Mouse (Mus musculus): ENCODE results near the gene Hcn2. TPM values are rescaled to one million over a fixed set of nuclear protein-coding genes. Genes with fewer than 3 reads are reported as not detected.
A peak's percentile ranks its signal among the peaks of the same experiment; 100 is the strongest.
"Not testable (repeated sequence)": the region's sequence is repeated elsewhere in the genome, so short reads cannot be mapped to it uniquely, and the experiment has no call there.

The Hcn2 gene
- total RNA-seq, 2 experiments from 2014 or later = 142 to 157 TPM

GRCm38 (mm10) chr10:79686691-79687090 is 29.7 kb upstream of the Hcn2 start:
- no peak for DNase-seq (ENCODE audit: low spot score in 2 of 2)

DNA sequence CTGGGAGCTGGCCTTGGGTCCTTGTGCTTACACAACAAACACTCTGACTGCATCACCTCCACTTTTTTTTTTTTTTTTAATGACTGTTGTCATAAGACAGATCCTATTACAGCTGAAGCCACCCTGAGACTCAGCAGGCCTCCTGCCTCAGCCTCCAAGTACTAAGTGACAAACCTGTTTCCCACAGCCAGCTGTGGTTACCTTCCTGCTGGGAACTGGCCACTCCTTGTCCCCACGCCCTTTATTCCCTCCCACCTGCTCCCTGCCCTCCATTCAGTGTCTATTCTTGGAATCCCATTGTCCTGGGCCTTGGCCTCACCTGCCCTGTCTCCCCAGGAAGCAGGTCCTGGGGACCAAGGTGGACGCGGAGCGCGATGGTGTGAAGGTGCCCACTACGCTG is 28.9 kb upstream of the Hcn2 start:
- no peak for DNase-seq (ENCODE audit: low spot score in 2 of 2)

GRCm38 (mm10) chr10:79688720-79689119 is 27.7 kb upstream of the Hcn2 start, which contains the start of gene Gzmm:
Gzmm (plus strand) TSS chr10:79689020.
- DNase-seq (ENCODE audit: low spot score in 2 of 2) = no peak

DNA sequence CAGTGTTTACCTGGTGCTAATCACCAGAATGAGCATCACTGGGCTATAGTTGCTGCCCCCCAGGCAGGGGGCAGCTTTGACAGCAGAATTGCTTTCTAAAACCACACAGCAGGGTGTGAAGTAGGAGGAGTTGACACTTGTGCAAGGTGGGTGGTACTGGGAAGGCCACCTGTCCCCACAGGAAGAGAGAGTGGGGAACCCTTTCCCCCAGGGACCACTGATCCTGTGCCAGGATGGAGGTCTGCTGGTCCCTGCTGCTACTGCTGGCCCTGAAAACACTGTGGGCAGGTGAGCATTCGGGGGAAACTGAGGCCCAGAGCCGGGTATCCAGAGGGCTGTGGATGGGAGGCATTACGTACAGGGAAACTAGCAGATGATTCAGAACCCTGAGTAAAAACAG is 27.3 kb upstream of the Hcn2 start:
- no peak for DNase-seq (ENCODE audit: low spot score in 2 of 2)

DNA sequence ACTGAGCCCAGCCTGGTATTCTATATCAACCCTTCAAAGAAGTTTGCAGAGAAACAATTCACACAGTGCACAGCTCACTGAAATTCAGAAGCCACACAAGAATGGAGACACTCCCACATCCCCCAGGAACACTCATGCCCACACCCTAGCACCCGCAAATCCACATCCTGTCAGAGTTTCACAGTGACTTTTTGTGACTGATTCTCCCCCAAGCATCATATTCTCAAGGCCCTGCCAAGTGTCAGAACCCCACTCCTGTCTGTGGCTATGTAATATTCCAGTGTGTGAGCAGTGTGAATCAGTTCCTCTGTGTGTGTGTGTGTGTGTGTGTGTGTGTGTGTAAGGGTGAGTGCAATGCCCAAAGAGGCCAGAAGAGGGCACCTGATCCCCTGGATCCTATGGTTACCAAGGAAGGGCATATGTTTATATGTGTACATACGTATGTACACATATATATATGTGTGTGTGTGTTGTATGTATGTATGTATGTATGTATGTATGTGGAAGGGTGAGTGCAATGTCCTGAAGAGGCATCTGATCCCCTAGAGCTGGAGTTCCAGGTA is 24.4 kb upstream of the Hcn2 start:
- no peak for DNase-seq (ENCODE audit: low spot score in 2 of 2)

- DNase-seq (ENCODE audit: low spot score in 2 of 2) = no peak
Measured at GRCm38 (mm10) chr10:79693580-79694378, 22.7 kb upstream of the Hcn2 start.

- no peak for DNase-seq (ENCODE audit: low spot score in 2 of 2)
Measured at GRCm38 (mm10) chr10:79694379-79694655, 22.1 kb upstream of the Hcn2 start.

DNA sequence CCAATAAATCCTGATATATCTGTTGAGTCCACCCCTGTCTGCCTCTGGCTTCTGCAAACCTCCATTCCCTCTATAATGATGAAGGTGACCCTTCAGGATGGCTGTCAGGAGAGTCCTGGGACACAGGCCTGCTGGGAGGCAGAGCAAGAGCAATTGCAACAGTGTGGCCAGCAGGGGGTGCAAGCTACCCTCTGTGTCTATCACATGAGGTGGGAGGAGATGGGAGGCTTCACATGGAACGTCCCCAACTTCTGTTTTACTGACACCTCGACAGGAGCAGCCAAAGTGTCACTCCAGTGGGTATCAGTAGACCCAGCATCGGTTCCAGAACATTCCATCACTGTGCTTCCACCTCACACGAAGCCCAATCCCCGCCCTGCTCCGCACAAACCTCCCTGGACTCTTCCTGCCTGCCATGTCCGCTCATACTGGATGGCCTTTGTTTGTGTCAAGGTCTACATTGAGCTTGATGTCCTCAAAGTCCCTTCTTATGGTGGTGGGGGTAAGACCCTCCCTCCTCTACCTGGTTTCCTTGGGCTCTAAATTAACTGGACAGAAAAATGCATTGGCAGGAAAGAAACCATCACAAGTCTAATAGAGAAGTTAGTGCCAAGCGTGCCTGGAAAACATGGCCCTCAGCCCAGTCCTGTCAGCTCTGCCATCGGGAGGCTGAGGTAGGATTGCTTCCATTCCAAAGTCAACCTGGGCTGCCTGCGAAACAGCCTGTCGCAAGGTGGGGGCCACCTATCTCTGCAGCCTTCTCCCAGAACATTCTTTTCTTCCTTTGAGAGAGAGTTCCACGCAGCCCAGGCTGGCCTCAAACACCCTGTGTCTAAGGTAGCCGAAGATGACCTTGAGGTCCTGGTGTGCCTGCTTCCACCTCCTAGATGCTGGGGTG is 21.0 kb upstream of the Hcn2 start:
- DNase-seq (ENCODE audit: low spot score in 2 of 2) = peak; percentile 60 to 69

DNA sequence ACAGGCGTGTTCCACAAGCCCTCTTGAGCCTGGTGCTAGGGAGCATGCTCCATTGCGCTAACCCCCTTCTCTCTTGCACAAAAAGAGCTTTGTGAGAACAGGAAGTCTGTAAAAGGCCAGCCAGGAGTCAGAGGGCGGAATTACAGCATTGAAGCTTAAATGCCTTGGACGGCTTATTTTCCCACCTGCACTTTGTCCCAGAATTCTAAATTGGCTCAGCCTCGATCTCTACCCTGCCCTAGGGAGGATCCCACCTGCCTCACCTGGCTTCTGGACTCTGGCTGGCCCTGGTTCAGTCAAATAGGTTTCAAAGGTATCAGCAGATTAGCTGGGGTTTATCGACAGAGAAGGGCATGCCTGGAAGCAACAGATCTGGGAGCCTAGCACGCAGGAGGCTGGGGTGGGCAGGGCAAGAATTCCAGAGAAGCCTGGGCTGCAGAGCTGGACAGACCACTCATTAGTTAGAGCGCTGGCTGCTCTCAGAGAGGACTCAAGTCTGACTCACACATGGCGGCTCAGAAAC is 20.2 kb upstream of the Hcn2 start:
- no peak for DNase-seq (ENCODE audit: low spot score in 2 of 2)

- no peak for DNase-seq (ENCODE audit: low spot score in 2 of 2)
Measured at GRCm38 (mm10) chr10:79697916-79698315, 18.5 kb upstream of the Hcn2 start.

- no peak for DNase-seq (ENCODE audit: low spot score in 2 of 2)
Measured at GRCm38 (mm10) chr10:79698459-79698858, 18.0 kb upstream of the Hcn2 start.

DNA sequence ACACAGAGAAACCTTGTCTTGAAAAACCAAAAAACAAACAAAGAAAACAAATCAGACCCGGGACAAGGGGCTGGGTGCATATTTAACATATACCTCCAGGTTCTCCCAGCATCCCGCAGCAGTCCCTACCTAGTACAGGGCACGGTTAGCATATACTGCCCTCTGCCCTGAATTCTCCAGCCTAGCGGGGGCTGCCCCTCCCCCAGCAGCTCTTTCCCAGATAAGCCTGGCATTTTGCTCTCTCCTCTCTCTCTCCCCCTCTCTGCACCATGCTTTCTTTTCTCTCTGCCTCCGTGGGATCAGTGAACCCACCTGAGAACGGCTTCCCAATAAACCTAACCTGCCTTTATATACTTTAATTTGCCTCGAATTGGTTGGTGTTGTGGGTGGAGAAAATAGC is 15.8 kb upstream of the Hcn2 start:
- no peak for DNase-seq (ENCODE audit: low spot score in 2 of 2)

GRCm38 (mm10) chr10:79701443-79702129 is 14.8 kb upstream of the Hcn2 start:
- no peak for DNase-seq (ENCODE audit: low spot score in 2 of 2)

GRCm38 (mm10) chr10:79702970-79703369 is 13.5 kb upstream of the Hcn2 start:
- DNase-seq (ENCODE audit: low spot score in 2 of 2) = not testable (repeated sequence)

- DNase-seq (ENCODE audit: low spot score in 2 of 2) = no peak
Measured at GRCm38 (mm10) chr10:79703541-79703940, 12.9 kb upstream of the Hcn2 start.

- peak; percentile 98 to 99 for DNase-seq (ENCODE audit: low spot score in 2 of 2)
Measured at GRCm38 (mm10) chr10:79704065-79704969, 12.1 kb upstream of the Hcn2 start, which contains the start of gene Bsg. Bsg (plus strand) TSS chr10:79704491.

DNA sequence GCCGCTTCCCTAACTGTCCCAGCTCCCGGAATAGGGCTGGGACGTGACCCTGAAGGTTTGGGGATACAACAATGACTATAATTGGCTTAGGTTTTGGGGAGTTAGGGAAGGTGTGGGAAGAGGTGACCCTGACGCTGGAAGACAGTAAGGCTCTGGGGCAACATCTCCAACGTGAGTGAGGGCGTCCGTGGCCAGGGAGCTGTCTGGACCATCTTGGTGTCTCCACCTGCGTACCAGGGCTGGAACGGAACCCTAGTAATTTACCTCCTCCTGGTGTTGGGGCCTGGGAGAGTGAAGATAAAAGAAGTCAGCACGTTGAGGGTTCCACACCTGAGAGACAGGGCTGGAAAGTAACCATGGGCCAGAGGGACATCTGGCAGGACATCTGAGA is 11.5 kb upstream of the Hcn2 start:
- no peak for DNase-seq (ENCODE audit: low spot score in 2 of 2)

GRCm38 (mm10) chr10:79705951-79706350 is 10.5 kb upstream of the Hcn2 start:
- DNase-seq (ENCODE audit: low spot score in 2 of 2) = no peak

- DNase-seq (ENCODE audit: low spot score in 2 of 2) = no peak
Measured at GRCm38 (mm10) chr10:79706406-79707094, 9.9 kb upstream of the Hcn2 start.

DNA sequence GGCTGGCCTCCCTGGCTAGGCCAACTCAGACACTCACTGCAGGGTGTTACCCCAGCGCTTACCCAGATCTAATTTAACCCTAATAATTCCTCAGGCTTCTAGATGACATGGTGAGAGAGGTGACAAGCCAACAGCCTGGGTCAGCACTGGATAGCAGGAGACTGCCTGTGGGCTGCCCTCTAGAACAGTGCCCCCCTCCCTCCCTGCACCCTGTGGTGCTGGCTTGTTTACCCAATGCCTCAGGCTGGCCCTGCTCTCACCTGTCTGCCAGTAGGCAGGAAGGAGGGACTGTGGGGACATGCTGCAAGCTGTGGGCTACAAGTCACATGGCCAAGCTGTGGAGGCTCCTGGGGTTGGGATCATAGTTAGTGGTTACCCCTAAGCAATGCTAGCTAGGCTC is 9.3 kb upstream of the Hcn2 start:
- DNase-seq (ENCODE audit: low spot score in 2 of 2) = no peak
